Mouse (Mus musculus) midbrain, embryonic 16.5 days (tissue): Measurements from ENCODE around the gene Gm3250. TPM values are rescaled to one million over a fixed set of nuclear protein-coding genes. Genes with fewer than 3 reads are reported as not detected.
"Not testable (repeated sequence)": the region's sequence is repeated elsewhere in the genome, so short reads cannot be mapped to it uniquely, and the experiment has no call there.

Experiments used
- ATAC-seq: fragments of 200-750 bp; cut with Nextera tagmentation; 2 replicates; pipeline ENCODE4 v1.8.0; 2017; ENCODE audit warnings: moderate TSS enrichment
- H3K27ac ChIP-seq: fragments of 300-500 bp; sonication (generic); 2 replicates; pipeline ENCODE4 v1.5.1; 2014; ENCODE audit warnings: mild to moderate bottlenecking, low read length, mixed read lengths
- H3K27me3 ChIP-seq: fragments of 300-500 bp; sonication (generic); 2 replicates; pipeline ENCODE4 v1.6.1; 2014; ENCODE audit warnings: low read depth, low read length, mixed read lengths; ENCODE audit not compliant: control insufficient read depth, insufficient read depth
- H3K36me3 ChIP-seq: fragments of 300-500 bp; sonication (generic); 2 replicates; pipeline ENCODE4 v1.6.1; 2014; ENCODE audit warnings: mild to moderate bottlenecking, low read length, moderate library complexity, mixed read lengths; ENCODE audit not compliant: control insufficient read depth, insufficient read depth
- H3K4me1 ChIP-seq: fragments of 300-500 bp; sonication (generic); 2 replicates; pipeline ENCODE4 v1.6.1; 2014; ENCODE audit warnings: mild to moderate bottlenecking, low read length, mixed read lengths; ENCODE audit not compliant: control insufficient read depth, insufficient read depth
- H3K4me2 ChIP-seq: fragments of 300-500 bp; sonication (generic); 2 replicates; pipeline ENCODE4 v1.6.1; 2014; ENCODE audit warnings: mild to moderate bottlenecking, low read length, mixed read lengths
- H3K4me3 ChIP-seq: fragments of 300-500 bp; sonication (generic); 2 replicates; pipeline ENCODE4 v1.5.1; 2014; ENCODE audit warnings: low read depth, mild to moderate bottlenecking, low read length, moderate library complexity, mixed read lengths
- H3K9ac ChIP-seq: fragments of 300-500 bp; sonication (generic); 2 replicates; pipeline ENCODE4 v1.6.1; 2014; ENCODE audit warnings: low read depth, low read length, mixed read lengths
- H3K9me3 ChIP-seq: fragments of 300-500 bp; sonication (generic); replicated peaks from 2 replicates; pipeline ENCODE4 v1.6.1; 2014; ENCODE audit warnings: mild to moderate bottlenecking, low read length, mixed read lengths; ENCODE audit not compliant: control insufficient read depth, poor library complexity, severe bottlenecking
- WGBS: fragments of 180-500 bp; shearing (Covaris S2); extraction: QIAGEN DNeasy Blood & Tissue Kit; methylation state at CpG from one replicate; pipeline ENCODE4 v1.1.7; 2014; 5-methylcytosine and 5-hydroxymethylcytosine counted together
- polyA plus RNA-seq: library from polyadenylated mRNA; unstranded; fragments of >200 nt; fragmentation: Nextera tagmentation; extraction: Ambion mirVana; gene quantifications from 2 replicates; pipeline ENCODE4 v1.2.1, GENCODE M21; 2015

Gene Gm3250
- polyA plus RNA-seq, 1 experiment from 2014 or later = not detected

GRCm38 (mm10) chr10:77798164-77798920 is 16.0 kb upstream of the Gm3250 start:
- not testable (repeated sequence) for H3K9ac ChIP-seq, ATAC-seq, H3K4me2 ChIP-seq, H3K27ac ChIP-seq, H3K4me1 ChIP-seq, H3K27me3 ChIP-seq, H3K9me3 ChIP-seq, H3K36me3 ChIP-seq, H3K4me3 ChIP-seq
- 39% methylated on average over 3 of the region's 3 CpGs for WGBS

GRCm38 (mm10) chr10:77797677-77798076 is 15.3 kb upstream of the Gm3250 start:
- Histone ChIP-seq H3K4me1 (no peaks in the 10 kb centered on the region), H3K9me3 (no peaks in the 10 kb centered on the region), H3K9ac (no peak overlapping the region), H3K4me3 (no peak overlapping the region), H3K4me2 (no peak overlapping the region), H3K27ac (no peak overlapping the region), H3K36me3 (no peaks in the 10 kb centered on the region), H3K27me3 (no peaks in the 10 kb centered on the region)
- 18% methylated on average over 3 of the region's 3 CpGs for WGBS
- no peak for ATAC-seq

- 94% methylated on average over 2 of the region's 2 CpGs for WGBS
- no peak within 1 kb of the TSS for H3K27ac ChIP-seq
Measured at GRCm38 (mm10) chr10:77794976-77795375, 12.6 kb upstream of the Gm3250 start, which contains the start of gene Gm9639. TSS of gene Gm9639 (minus strand) at chr10:77795076.

GRCm38 (mm10) chr10:77788621-77789020 is 6.3 kb upstream of the Gm3250 start:
- Histone ChIP-seq H3K4me3 (no peak overlapping the region), H3K4me2 (no peak overlapping the region), H3K9ac (no peak overlapping the region), H3K27ac (no peak overlapping the region), H3K36me3 (no peaks in the 10 kb centered on the region), H3K27me3 (no peaks in the 10 kb centered on the region), H3K9me3 (no peaks in the 10 kb centered on the region), H3K4me1 (no peaks in the 10 kb centered on the region)
- ATAC-seq = no peak
- whole genome bisulfite sequencing = 77% methylated on average over 2 of the region's 2 CpGs

More at GRCm38 (mm10) chr10:77794976-77795375, 12.6 kb upstream of the Gm3250 start, which contains the start of gene Gm9639:
- ATAC-seq = no peak
- Histone ChIP-seq H3K4me2 (no peak within 1 kb of the TSS), H3K36me3 (no peaks in the 10 kb centered on the region), H3K9ac (no peak within 1 kb of the TSS), H3K9me3 (no peaks in the 10 kb centered on the region), H3K27me3 (no peaks in the 10 kb centered on the region), H3K4me3 (no peak within 1 kb of the TSS), H3K4me1 (no peaks in the 10 kb centered on the region)

GRCm38 (mm10) chr10:77787876-77788275 is 5.5 kb upstream of the Gm3250 start, which contains the start of gene Gm7137:
TSS of gene Gm7137 (minus strand) at chr10:77788200.
- not testable (repeated sequence) for H3K36me3 ChIP-seq, ATAC-seq, H3K9me3 ChIP-seq, H3K9ac ChIP-seq, H3K4me1 ChIP-seq, H3K4me3 ChIP-seq, H3K4me2 ChIP-seq, H3K27ac ChIP-seq, H3K27me3 ChIP-seq
- WGBS = 20% methylated on average over 1 of the region's 1 CpGs

- H3K4me1 ChIP-seq, H3K9ac ChIP-seq, H3K27ac ChIP-seq, ATAC-seq, H3K27me3 ChIP-seq, H3K36me3 ChIP-seq, H3K4me2 ChIP-seq, H3K9me3 ChIP-seq, H3K4me3 ChIP-seq: not testable (repeated sequence)
- 92% methylated on average over 2 of the region's 3 CpGs for WGBS
Measured at GRCm38 (mm10) chr10:77783396-77783795, 1.1 kb upstream of the Gm3250 start.

GRCm38 (mm10) chr10:77776844-77777243 is 5.5 kb downstream of the Gm3250 start, which contains the start of gene Gm7138:
TSS of gene Gm7138 (minus strand) at chr10:77776944.
- WGBS = 43% methylated on average over 1 of the region's 1 CpGs
- not testable (repeated sequence) for H3K4me1 ChIP-seq, H3K9ac ChIP-seq, H3K4me2 ChIP-seq, H3K9me3 ChIP-seq, H3K4me3 ChIP-seq, H3K27me3 ChIP-seq, H3K27ac ChIP-seq, ATAC-seq, H3K36me3 ChIP-seq

GRCm38 (mm10) chr10:77772142-77772541 is 10.2 kb downstream of the Gm3250 start:
- not testable (repeated sequence) for ATAC-seq, H3K27me3 ChIP-seq, H3K4me3 ChIP-seq, H3K36me3 ChIP-seq, H3K4me2 ChIP-seq, H3K9me3 ChIP-seq, H3K27ac ChIP-seq, H3K9ac ChIP-seq, H3K4me1 ChIP-seq
- WGBS = 82% methylated on average over 1 of the region's 3 CpGs

GRCm38 (mm10) chr10:77771225-77771624 is 11.1 kb downstream of the Gm3250 start, which contains the start of gene Gm3238:
TSS of gene Gm3238 (minus strand) at chr10:77771325.
- H3K4me1 ChIP-seq, H3K9me3 ChIP-seq, H3K27ac ChIP-seq, ATAC-seq, H3K9ac ChIP-seq, H3K4me2 ChIP-seq, H3K36me3 ChIP-seq, H3K27me3 ChIP-seq, H3K4me3 ChIP-seq: not testable (repeated sequence)
- 100% methylated on average over 1 of the region's 1 CpGs for WGBS
